Mouse (Mus musculus) intestine, embryonic 14.5 days (tissue): ENCODE measurements around the gene Ica1l. TPM values are rescaled to one million over a fixed set of nuclear protein-coding genes. Genes with fewer than 3 reads are reported as not detected.

Experiments used
- ATAC-seq: fragments of 200-750 bp; cut with Nextera tagmentation; replicated peaks from 2 replicates; pipeline ENCODE4 v1.8.0; 2017; ENCODE audit warnings: low read depth, moderate number of reproducible peaks, moderate TSS enrichment, moderate library complexity; ENCODE audit not compliant: low FRiP score, low TSS enrichment
- DNase-seq: peaks from one replicate; pipeline ENCODE4 v3.0.0-alpha.2; 2018; ENCODE audit warnings: low spot score
- H3K27ac ChIP-seq: fragments of 300-500 bp; sonication (generic); 2 replicates; pipeline ENCODE4 v1.5.1; 2014; ENCODE audit warnings: low read depth, mild to moderate bottlenecking, control low read depth
- H3K27me3 ChIP-seq: fragments of 300-500 bp; sonication (generic); replicated peaks from 2 replicates; pipeline ENCODE4 v1.6.1; 2014; ENCODE audit warnings: low read length, control low read depth; ENCODE audit not compliant: control insufficient read depth, insufficient read depth
- H3K36me3 ChIP-seq: fragments of 300-500 bp; sonication (generic); 2 replicates; pipeline ENCODE4 v1.6.1; 2014; ENCODE audit warnings: low read length, control low read depth; ENCODE audit not compliant: control insufficient read depth, insufficient read depth
- H3K4me1 ChIP-seq: fragments of 300-500 bp; sonication (generic); replicated peaks from 2 replicates; pipeline ENCODE4 v1.6.1; 2014; ENCODE audit warnings: low read length, control low read depth, mixed read lengths; ENCODE audit not compliant: control insufficient read depth, insufficient read depth
- H3K4me2 ChIP-seq: fragments of 300-500 bp; sonication (generic); 2 replicates; pipeline ENCODE4 v1.6.1; 2014; ENCODE audit warnings: low read length
- H3K4me3 ChIP-seq: fragments of 300-500 bp; sonication (generic); 2 replicates; pipeline ENCODE4 v1.5.1; 2014; ENCODE audit warnings: low read depth, low read length, control low read depth, mixed read lengths
- H3K9ac ChIP-seq: fragments of 300-500 bp; sonication (generic); 2 replicates; pipeline ENCODE4 v1.6.1; 2014; ENCODE audit warnings: mild to moderate bottlenecking, low read length
- H3K9me3 ChIP-seq: fragments of 300-500 bp; sonication (generic); 2 replicates; pipeline ENCODE4 v1.6.1; 2016; ENCODE audit warnings: low read length, control low read depth; ENCODE audit not compliant: control insufficient read depth
- WGBS: fragments of 180-500 bp; shearing (Covaris S2); extraction: QIAGEN DNeasy Blood & Tissue Kit; methylation state at CpG from one replicate; pipeline ENCODE4 v1.1.7; 2014; 5-methylcytosine and 5-hydroxymethylcytosine counted together
- polyA plus RNA-seq: library from polyadenylated mRNA; unstranded; fragments of >200 nt; fragmentation: Nextera tagmentation; extraction: Ambion mirVana; gene quantifications from 2 replicates; pipeline ENCODE4 v1.2.1, GENCODE M21; 2014

The Ica1l gene
- polyA plus RNA-seq, 1 experiment from 2014 or later = 0.80 TPM

- H3K4me1 ChIP-seq = no peaks in the 10 kb centered on the region
- no peak overlapping the region for H3K4me3 ChIP-seq
- DNase-seq (no peak), ATAC-seq (no peak)
- WGBS = 49% methylated on average over 5 of the region's 5 CpGs
- H3K9me3 ChIP-seq = no peaks in the 10 kb centered on the region
- H3K27me3 ChIP-seq = no peaks in the 10 kb centered on the region
- H3K9ac ChIP-seq = no peak overlapping the region
- H3K27ac ChIP-seq = no peak overlapping the region
- no peaks in the 10 kb centered on the region for H3K36me3 ChIP-seq
- no peak overlapping the region for H3K4me2 ChIP-seq
These were observed 45.6 kb downstream of the Ica1l start for GRCm38 (mm10) chr1:59997352-59997751.

GRCm38 (mm10) chr1:59995646-59996045, 47.3 kb downstream of the Ica1l start:
- no peaks in the 10 kb centered on the region for H3K4me1 ChIP-seq
- 39% methylated on average over 3 of the region's 3 CpGs for WGBS
- no peak overlapping the region for H3K4me3 ChIP-seq
- no peak for ATAC-seq
- no peak overlapping the region for H3K4me2 ChIP-seq
- H3K9ac ChIP-seq = no peak overlapping the region
- H3K36me3 ChIP-seq = no peaks in the 10 kb centered on the region
- no peak overlapping the region for H3K27ac ChIP-seq
- no peaks in the 10 kb centered on the region for H3K9me3 ChIP-seq
- DNase-seq = no peak
- H3K27me3 ChIP-seq = no peaks in the 10 kb centered on the region

GRCm38 (mm10) chr1:59987399-59988040, 55.5 kb downstream of the Ica1l start:
- Histone ChIP-seq H3K4me2 (no peak overlapping the region), H3K27ac (no peak overlapping the region), H3K4me1 (no peaks in the 10 kb centered on the region), H3K27me3 (no peaks in the 10 kb centered on the region), H3K9me3 (no peaks in the 10 kb centered on the region), H3K4me3 (no peak overlapping the region), H3K9ac (no peak overlapping the region), H3K36me3 (0 out of 2 replicates have a peak, but pooled peaks cover 9% of the 10 kb centered on the region)
- ATAC-seq = no peak
- DNase-seq = no peak
- 87% methylated on average over 3 of the region's 3 CpGs for WGBS

GRCm38 (mm10) chr1:59986626-59987025, 56.4 kb downstream of the Ica1l start:
- no peak for ATAC-seq

GRCm38 (mm10) chr1:59967291-59967690, 75.7 kb downstream of the Ica1l start:
- 93% methylated on average over 4 of the region's 4 CpGs for WGBS
- Histone ChIP-seq H3K4me1 (no peaks in the 10 kb centered on the region), H3K36me3 (peaks cover 26% of the 10 kb centered on the region), H3K9ac (no peak overlapping the region), H3K4me2 (no peak overlapping the region), H3K9me3 (0 out of 2 replicates have a peak, but pooled peaks cover 5% of the 10 kb centered on the region), H3K27me3 (no peaks in the 10 kb centered on the region), H3K4me3 (no peak overlapping the region), H3K27ac (no peak overlapping the region)
- ATAC-seq (no peak), DNase-seq (no peak)

More at GRCm38 (mm10) chr1:59986626-59987025, 56.4 kb downstream of the Ica1l start:
- Histone ChIP-seq H3K36me3 (peaks cover 12% of the 10 kb centered on the region), H3K4me3 (no peak overlapping the region), H3K27ac (no peak overlapping the region), H3K9ac (no peak overlapping the region), H3K4me1 (no peaks in the 10 kb centered on the region), H3K27me3 (no peaks in the 10 kb centered on the region), H3K4me2 (no peak overlapping the region), H3K9me3 (no peaks in the 10 kb centered on the region)
- no peak for DNase-seq

- 0 out of 2 replicates have a peak, but pooled peaks cover 5% of the 10 kb centered on the region for H3K9me3 ChIP-seq
- 66% methylated on average over 6 of the region's 6 CpGs for WGBS
- no peak overlapping the region for H3K4me2 ChIP-seq
- no peak for DNase-seq
- no peak overlapping the region for H3K27ac ChIP-seq
- H3K4me1 ChIP-seq = no peaks in the 10 kb centered on the region
- H3K4me3 ChIP-seq = no peak overlapping the region
- no peak overlapping the region for H3K9ac ChIP-seq
- no peak for ATAC-seq
- peaks cover 20% of the 10 kb centered on the region for H3K36me3 ChIP-seq
- H3K27me3 ChIP-seq = no peaks in the 10 kb centered on the region
These were observed 76.7 kb downstream of the Ica1l start for GRCm38 (mm10) chr1:59966171-59966785.

- Histone ChIP-seq H3K36me3 (peaks cover 12% of the 10 kb centered on the region), H3K9ac (no peak overlapping the region), H3K4me3 (no peak overlapping the region), H3K27ac (no peak overlapping the region), H3K4me1 (no peaks in the 10 kb centered on the region), H3K9me3 (no peaks in the 10 kb centered on the region), H3K27me3 (no peaks in the 10 kb centered on the region), H3K4me2 (no peak overlapping the region)
- DNase-seq (no peak), ATAC-seq (no peak)
- 85% methylated on average over 1 of the region's 1 CpGs for WGBS
These were observed 83.0 kb downstream of the Ica1l start for GRCm38 (mm10) chr1:59959941-59960340.

- no peak overlapping the region for H3K4me3 ChIP-seq
- ATAC-seq = no peak
- H3K27me3 ChIP-seq = no peaks in the 10 kb centered on the region
- H3K27ac ChIP-seq = no peak overlapping the region
- WGBS = 76% methylated on average over 3 of the region's 3 CpGs
- peaks cover 15% of the 10 kb centered on the region for H3K36me3 ChIP-seq
- no peak overlapping the region for H3K4me2 ChIP-seq
- no peak overlapping the region for H3K9ac ChIP-seq
- no peaks in the 10 kb centered on the region for H3K4me1 ChIP-seq
- no peaks in the 10 kb centered on the region for H3K9me3 ChIP-seq
- DNase-seq = no peak
These were observed 85.8 kb downstream of the Ica1l start for GRCm38 (mm10) chr1:59957206-59957605.

GRCm38 (mm10) chr1:59947509-59947908, 95.5 kb downstream of the Ica1l start:
- Histone ChIP-seq H3K4me1 (no peaks in the 10 kb centered on the region; the same call in 1 of the 2 replicates), H3K27me3 (no peaks in the 10 kb centered on the region), H3K27ac (no peak overlapping the region), H3K4me2 (no peak overlapping the region), H3K9ac (no peak overlapping the region), H3K9me3 (no peaks in the 10 kb centered on the region), H3K4me3 (no peak overlapping the region), H3K36me3 (peaks cover 18% of the 10 kb centered on the region)
- DNase-seq = no peak
- no peak for ATAC-seq
- WGBS = 98% methylated on average over 4 of the region's 4 CpGs
